ENCODE assay signal across 24 mouse cellular contexts in the genomic region with DNA sequence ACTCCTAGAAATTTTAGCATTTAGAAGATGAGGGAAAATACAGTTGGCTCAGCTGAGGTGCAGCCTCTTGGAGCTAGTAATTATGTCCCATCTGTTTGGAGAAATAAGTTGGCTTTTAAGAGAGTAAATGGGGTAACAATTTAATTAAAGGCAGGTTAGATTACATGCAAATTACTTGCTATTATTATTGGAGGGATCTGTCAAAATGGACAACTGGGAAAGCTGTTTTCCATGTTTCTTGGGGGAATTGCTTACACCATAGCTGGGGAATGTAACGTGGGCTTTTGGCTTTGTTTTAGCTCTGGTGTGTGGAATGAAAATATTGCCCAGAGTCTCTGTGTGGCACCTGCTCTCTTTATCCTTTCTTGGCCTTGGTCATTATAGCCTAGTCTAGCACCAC.
A peak's percentile ranks its signal among the peaks of the same experiment; 100 is the strongest.
DNase-seq lines count a peak whose midpoint lies in the region; ATAC-seq lines count a peak whose summit lies in the region.
"Had no signal": no experiment of that assay in that cellular context is flagged by ENCODE, and none has a peak within 500 bp of the region (broad histone marks: within the 10 kb centered on the region; RNA-seq: fewer than 3 reads in every experiment).

No protein-coding gene starts in this region.

- no peaks in the 10 kb centered on the region for H3K9me3 ChIP-seq in forebrain, embryonic 12.5 days
- H3K9me3 ChIP-seq in forebrain, embryonic 11.5 days (ENCODE audit: control insufficient read depth, low read length) = no peaks in the 10 kb centered on the region
- H3K9me3 ChIP-seq in hindbrain, embryonic 13.5 days = no peaks in the 10 kb centered on the region
- no peaks in the 10 kb centered on the region for H3K9me3 ChIP-seq in hindbrain, embryonic 10.5 days
- H3K9me3 ChIP-seq in forebrain, embryonic 15.5 days = no peaks in the 10 kb centered on the region
- no peaks in the 10 kb centered on the region for H3K9me3 ChIP-seq in neural tube, embryonic 14.5 days (ENCODE audit: control insufficient read depth, low read length)
- H3K9me3 ChIP-seq: embryonic facial prominence, embryonic 13.5 days; G1E; heart, embryonic 15.5 days had no signal

- ATAC-seq in forebrain, embryonic 12.5 days (ENCODE audit: low FRiP score) = 0 out of 2 replicates have a peak, but pooled peaks have one; percentile 44
- no peak for ATAC-seq in forebrain, embryonic 11.5 days (replicated peaks; ENCODE audit: low FRiP score)
- ATAC-seq in hindbrain, embryonic 13.5 days (ENCODE audit: low FRiP score) = peak; percentile 77
- ATAC-seq in forebrain, embryonic 15.5 days (replicated peaks) = peak; percentile 71; the same call in 1 of the 2 replicates
- peak; percentile 76 for ATAC-seq in neural tube, embryonic 14.5 days (ENCODE audit: low read depth)
- ATAC-seq: CD4-positive, CD25-positive, alpha-beta regulatory T cell, adult 4 months; inflammation-experienced regulatory T-cells, adult 6 months had no signal

- no peak overlapping the region for H3K9ac ChIP-seq in forebrain, embryonic 12.5 days
- H3K9ac ChIP-seq in forebrain, embryonic 11.5 days (ENCODE audit: low read length) = no peak overlapping the region
- H3K9ac ChIP-seq in hindbrain, embryonic 13.5 days = no peak overlapping the region
- H3K9ac ChIP-seq in forebrain, embryonic 15.5 days (replicated peaks) = no peak overlapping the region
- H3K9ac ChIP-seq in neural tube, embryonic 14.5 days (replicated peaks; ENCODE audit: low read depth, low read length) = no peak overlapping the region
- H3K9ac ChIP-seq: embryonic facial prominence, embryonic 13.5 days; heart, embryonic 15.5 days had no signal

- H3K27me3 ChIP-seq in forebrain, embryonic 12.5 days = no peaks in the 10 kb centered on the region
- H3K27me3 ChIP-seq in forebrain, embryonic 11.5 days (ENCODE audit: control insufficient read depth, insufficient read depth, low read length) = no peaks in the 10 kb centered on the region
- no peaks in the 10 kb centered on the region for H3K27me3 ChIP-seq in hindbrain, embryonic 13.5 days
- H3K27me3 ChIP-seq in hindbrain, embryonic 10.5 days (ENCODE audit: insufficient read depth, poor library complexity, severe bottlenecking) = no peaks in the 10 kb centered on the region
- no peaks in the 10 kb centered on the region for H3K27me3 ChIP-seq in forebrain, embryonic 15.5 days
- H3K27me3 ChIP-seq in neural tube, embryonic 14.5 days (ENCODE audit: control insufficient read depth, insufficient read depth, low read length) = no peaks in the 10 kb centered on the region
- H3K27me3 ChIP-seq: embryonic facial prominence, embryonic 13.5 days; heart, embryonic 15.5 days had no signal

- 45% methylated on average over 1 of the region's 1 CpGs for WGBS in forebrain, embryonic 12.5 days
- WGBS in forebrain, embryonic 11.5 days = 59% methylated on average over 1 of the region's 1 CpGs
- 34% methylated on average over 1 of the region's 1 CpGs for WGBS in hindbrain, embryonic 13.5 days
- WGBS in hindbrain, embryonic 10.5 days = 72% methylated on average over 1 of the region's 1 CpGs
- 21% methylated on average over 1 of the region's 1 CpGs for WGBS in forebrain, embryonic 15.5 days
- 58% methylated on average over 1 of the region's 1 CpGs for WGBS in neural tube, embryonic 14.5 days

- no peak for DNase-seq in forebrain, embryonic 11.5 days (ENCODE audit: low spot score)
- DNase-seq in hindbrain, embryonic 10.5 days (ENCODE audit: low spot score) = no peak
- DNase-seq in cerebellum, adult 8-10 months = no peak
- no peak for DNase-seq in left cerebral cortex, adult 11 months (ENCODE audit: low spot score)
- DNase-seq: adrenal gland, adult 8-10 months; adrenal gland, postnatal 36 days; B cell, adult 2 months; cerebellum, adult 11 months; cerebellum, adult 9-10 months; cerebellum, postnatal 25 days; gastrocnemius, postnatal 10 days; heart, adult 2 months; heart, postnatal 14 days; kidney, adult 11 months had no signal

- H3K4me3 ChIP-seq in forebrain, embryonic 12.5 days (replicated peaks) = no peak overlapping the region
- H3K4me3 ChIP-seq in forebrain, embryonic 11.5 days (ENCODE audit: low read depth, low read length) = no peak overlapping the region
- no peak overlapping the region for H3K4me3 ChIP-seq in hindbrain, embryonic 13.5 days
- no peak overlapping the region for H3K4me3 ChIP-seq in hindbrain, embryonic 10.5 days
- H3K4me3 ChIP-seq in forebrain, embryonic 15.5 days = no peak overlapping the region
- H3K4me3 ChIP-seq in neural tube, embryonic 14.5 days (ENCODE audit: low read depth, low read length) = no peak overlapping the region
- H3K4me3 ChIP-seq: embryonic facial prominence, embryonic 13.5 days; heart, adult 2 months; heart, embryonic 15.5 days had no signal

- no peaks in the 10 kb centered on the region for H3K4me1 ChIP-seq in forebrain, embryonic 12.5 days
- H3K4me1 ChIP-seq in forebrain, embryonic 11.5 days (replicated peaks; ENCODE audit: control insufficient read depth, insufficient read depth, low read length) = no peaks in the 10 kb centered on the region
- H3K4me1 ChIP-seq in hindbrain, embryonic 13.5 days (replicated peaks) = no peaks in the 10 kb centered on the region; the same call in 1 of the 2 replicates
- peaks cover 4% of the 10 kb centered on the region; the same call in 1 of the 2 replicates for H3K4me1 ChIP-seq in hindbrain, embryonic 10.5 days (replicated peaks)
- 0 out of 2 replicates have a peak, but pooled peaks cover 4% of the 10 kb centered on the region for H3K4me1 ChIP-seq in forebrain, embryonic 15.5 days
- H3K4me1 ChIP-seq in neural tube, embryonic 14.5 days (ENCODE audit: control insufficient read depth, insufficient read depth, low read length) = no peaks in the 10 kb centered on the region
- H3K4me1 ChIP-seq: embryonic facial prominence, embryonic 13.5 days; heart, embryonic 15.5 days had no signal

- H3K4me2 ChIP-seq in forebrain, embryonic 12.5 days = no peak overlapping the region
- H3K4me2 ChIP-seq in forebrain, embryonic 11.5 days (ENCODE audit: low read depth, low read length, severe bottlenecking) = no peak overlapping the region
- H3K4me2 ChIP-seq in hindbrain, embryonic 13.5 days = no peak overlapping the region
- no peak overlapping the region for H3K4me2 ChIP-seq in forebrain, embryonic 15.5 days (replicated peaks)
- H3K4me2 ChIP-seq in neural tube, embryonic 14.5 days (ENCODE audit: low read depth, low read length) = no peak overlapping the region
- H3K4me2 ChIP-seq: embryonic facial prominence, embryonic 13.5 days; heart, embryonic 11.5 days; heart, embryonic 15.5 days had no signal

- H3K27ac ChIP-seq in forebrain, embryonic 12.5 days = no peak overlapping the region
- no peak overlapping the region for H3K27ac ChIP-seq in forebrain, embryonic 11.5 days (ENCODE audit: low read depth, low read length)
- H3K27ac ChIP-seq in hindbrain, embryonic 13.5 days = peak overlapping the region; percentile 66; the same call in 1 of the 2 replicates
- no peak overlapping the region for H3K27ac ChIP-seq in hindbrain, embryonic 10.5 days
- 0 out of 2 replicates have a peak overlapping the region, but pooled peaks have one; percentile 32 for H3K27ac ChIP-seq in forebrain, embryonic 15.5 days (replicated peaks)
- peak overlapping the region; percentile 19; the same call in 1 of the 2 replicates for H3K27ac ChIP-seq in neural tube, embryonic 14.5 days (ENCODE audit: low read depth, low read length)
- H3K27ac ChIP-seq: embryonic facial prominence, embryonic 13.5 days; heart, adult 2 months; heart, embryonic 15.5 days had no signal

- no peaks in the 10 kb centered on the region for H3K36me3 ChIP-seq in forebrain, embryonic 12.5 days (replicated peaks)
- no peaks in the 10 kb centered on the region for H3K36me3 ChIP-seq in forebrain, embryonic 11.5 days (ENCODE audit: control insufficient read depth, insufficient read depth, low read length)
- H3K36me3 ChIP-seq in hindbrain, embryonic 13.5 days = no peaks in the 10 kb centered on the region
- H3K36me3 ChIP-seq in hindbrain, embryonic 10.5 days = no peaks in the 10 kb centered on the region
- no peaks in the 10 kb centered on the region for H3K36me3 ChIP-seq in forebrain, embryonic 15.5 days
- no peaks in the 10 kb centered on the region for H3K36me3 ChIP-seq in neural tube, embryonic 14.5 days (ENCODE audit: control insufficient read depth, insufficient read depth, low read length)
- H3K36me3 ChIP-seq: embryonic facial prominence, embryonic 13.5 days; G1E; heart, embryonic 15.5 days had no signal

Comparison
In these comparisons a context has a peak if more than half of its experiments do, and no peak if none do; other contexts are left out.
1. H3K27ac ChIP-seq: peak in hindbrain, embryonic 13.5 days (single experiment), forebrain, embryonic 15.5 days (single experiment) and neural tube, embryonic 14.5 days (single experiment); none in forebrain, embryonic 12.5 days (single experiment), forebrain, embryonic 11.5 days (single experiment) and hindbrain, embryonic 10.5 days (single experiment).